Mouse (Mus musculus) thymus, postnatal 14 days (tissue): ENCODE measurements at regions not wholly inside any gene's neighbourhood (a gene's known extent, or its start where the extent isn't known, plus 50 kb on each side); places are given as distances from the start of the nearest gene placed in this dataset.

ENCODE experiments used
- DNase-seq: peaks from one replicate; pipeline ENCODE4 v3.0.0; 2021

GRCm38 (mm10) chr11:109088488-109089252 is 55.5 kb downstream of the E030025P04Rik start:
- DNase-seq, result no peak

GRCm38 (mm10) chr11:109081957-109082356 is 62.2 kb downstream of the E030025P04Rik start:
- DNase-seq, result no peak

- DNase-seq, result no peak
These were observed 62.7 kb downstream of the E030025P04Rik start for GRCm38 (mm10) chr11:109081454-109081853.

GRCm38 (mm10) chr11:109080847-109081415 is 63.2 kb downstream of the E030025P04Rik start:
- DNase-seq, result no peak

- DNase-seq, result no peak
These were observed 64.7 kb downstream of the E030025P04Rik start for GRCm38 (mm10) chr11:109079466-109079865.

GRCm38 (mm10) chr11:109076587-109077417 is 67.4 kb downstream of the E030025P04Rik start:
- DNase-seq, result no peak

- no peak for DNase-seq
These were observed 72.8 kb downstream of the E030025P04Rik start for GRCm38 (mm10) chr11:109071340-109071739.

- DNase-seq, result no peak
These were observed 73.8 kb downstream of the E030025P04Rik start for GRCm38 (mm10) chr11:109070412-109070811.

GRCm38 (mm10) chr11:109069326-109069709 is 74.9 kb downstream of the E030025P04Rik start:
- DNase-seq, result no peak

- no peak for DNase-seq
These were observed 75.5 kb downstream of the E030025P04Rik start for GRCm38 (mm10) chr11:109068371-109069325.

- DNase-seq, result no peak
These were observed 76.4 kb downstream of the E030025P04Rik start for GRCm38 (mm10) chr11:109067733-109068132.

- DNase-seq, result no peak
These were observed 82.2 kb downstream of the E030025P04Rik start for GRCm38 (mm10) chr11:109061971-109062370.

GRCm38 (mm10) chr11:109060527-109060908 is 83.7 kb downstream of the E030025P04Rik start:
- DNase-seq, result no peak

GRCm38 (mm10) chr11:109059863-109060526 is 84.2 kb downstream of the E030025P04Rik start:
- DNase-seq, result no peak

- DNase-seq, result no peak
These were observed 86.1 kb downstream of the E030025P04Rik start for GRCm38 (mm10) chr11:109058021-109058420.

- DNase-seq, result no peak
These were observed 95.7 kb downstream of the E030025P04Rik start for GRCm38 (mm10) chr11:109048257-109049101.

GRCm38 (mm10) chr11:109047483-109048110 is 96.6 kb downstream of the E030025P04Rik start:
- DNase-seq, result no peak

- no peak for DNase-seq
These were observed 97.7 kb downstream of the E030025P04Rik start for GRCm38 (mm10) chr11:109046446-109046845.

GRCm38 (mm10) chr11:109040519-109040916 is 103.7 kb downstream of the E030025P04Rik start:
- DNase-seq, result no peak

- no peak for DNase-seq
These were observed 104.2 kb downstream of the E030025P04Rik start for GRCm38 (mm10) chr11:109039792-109040518.
